Mouse (Mus musculus) MN1 (cell line): Measurements from ENCODE around the gene Fbxw2.
A peak's percentile ranks its signal among the peaks of the same experiment; 100 is the strongest.
"Not testable (repeated sequence)": the region's sequence is repeated elsewhere in the genome, so short reads cannot be mapped to it uniquely, and the experiment has no call there.

ENCODE experiments used
- DNase-seq: peaks from one replicate; pipeline ENCODE4 v3.0.0-alpha.2; 2016; ENCODE audit warnings: low spot score

The Fbxw2 gene

GRCm38 (mm10) chr2:34825827-34826459 lies at the start of gene Fbxw2:
Fbxw2 (minus strand) TSS chr2:34826311.
- peak; percentile 95 for DNase-seq

- DNase-seq: no peak
These were observed 48.8 kb upstream of the Fbxw2 start, which contains the start of gene Psmd5 for GRCm38 (mm10) chr2:34874816-34875345. Psmd5 (minus strand) TSS chr2:34874968.

GRCm38 (mm10) chr2:34874271-34874670 lies 48.2 kb upstream of the Fbxw2 start, which contains the start of gene Cutal:
Cutal (plus strand) TSS chr2:34874396.
- no peak for DNase-seq

GRCm38 (mm10) chr2:34870520-34871474 lies 44.7 kb upstream of the Fbxw2 start:
- peak; percentile 100 for DNase-seq

GRCm38 (mm10) chr2:34869680-34870079 lies 43.6 kb upstream of the Fbxw2 start:
- DNase-seq: peak; percentile 54

- DNase-seq: no peak
These were observed 31.6 kb upstream of the Fbxw2 start for GRCm38 (mm10) chr2:34857728-34858127.

GRCm38 (mm10) chr2:34855265-34855664 lies 29.2 kb upstream of the Fbxw2 start:
- DNase-seq: no peak

GRCm38 (mm10) chr2:34847702-34848101 lies 21.6 kb upstream of the Fbxw2 start:
- DNase-seq: no peak

GRCm38 (mm10) chr2:34843211-34843939 lies 17.3 kb upstream of the Fbxw2 start:
- no peak for DNase-seq

GRCm38 (mm10) chr2:34841706-34842105 lies 15.6 kb upstream of the Fbxw2 start:
- peak; percentile 90 for DNase-seq

GRCm38 (mm10) chr2:34840143-34840542 lies 14.0 kb upstream of the Fbxw2 start:
- not testable (repeated sequence) for DNase-seq

- DNase-seq: no peak
These were observed 9.6 kb upstream of the Fbxw2 start for GRCm38 (mm10) chr2:34835669-34836068.

- DNase-seq: no peak
These were observed 7.5 kb upstream of the Fbxw2 start for GRCm38 (mm10) chr2:34833624-34834023.

- not testable (repeated sequence) for DNase-seq
These were observed 6.8 kb upstream of the Fbxw2 start, which contains the start of gene Gm34653 for GRCm38 (mm10) chr2:34832766-34833457. Gm34653 (plus strand) TSS chr2:34833007.

GRCm38 (mm10) chr2:34830066-34830465 lies 4.0 kb upstream of the Fbxw2 start:
- DNase-seq: not testable (repeated sequence)

GRCm38 (mm10) chr2:34828026-34828425 lies 1.9 kb upstream of the Fbxw2 start:
- DNase-seq: no peak

GRCm38 (mm10) chr2:34827591-34827990 lies 1.5 kb upstream of the Fbxw2 start:
- no peak for DNase-seq

GRCm38 (mm10) chr2:34826460-34827231 lies 535 bp upstream of the Fbxw2 start:
- no peak for DNase-seq

- no peak for DNase-seq
These were observed 7.6 kb downstream of the Fbxw2 start for GRCm38 (mm10) chr2:34818492-34818891.

- not testable (repeated sequence) for DNase-seq
These were observed 10.2 kb downstream of the Fbxw2 start for GRCm38 (mm10) chr2:34815893-34816292.
